In the genomic region with DNA sequence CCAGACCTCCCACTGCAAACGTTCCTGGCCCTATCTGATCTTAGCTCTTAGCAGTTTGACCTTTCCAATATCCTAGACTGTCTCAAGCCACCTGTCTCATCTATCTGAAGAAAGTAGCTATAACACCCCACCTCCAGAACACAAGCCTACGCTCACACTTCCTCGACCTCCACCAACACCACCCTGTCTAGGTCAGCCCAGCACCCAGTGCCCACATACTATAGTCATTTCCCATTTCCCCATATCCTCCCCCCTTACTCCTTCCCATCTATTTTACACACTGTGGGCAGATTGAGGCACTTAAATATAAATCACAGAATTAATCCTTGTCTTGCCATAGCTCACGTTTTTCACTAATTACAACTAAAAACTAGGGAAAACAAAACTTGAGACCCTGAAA, we compare ENCODE assay signal across 18 mouse cellular contexts.
"Had no signal": no experiment of that assay in that cellular context is flagged by ENCODE, and none has a peak within 500 bp of the region (broad histone marks: within the 10 kb centered on the region; RNA-seq: fewer than 3 reads in every experiment).

No protein-coding gene starts in this region.

- ATAC-seq: liver, postnatal 0 days; lung, postnatal 0 days; midbrain, embryonic 13.5 days; midbrain, embryonic 15.5 days had no signal

- DNase-seq: liver, postnatal 0 days; lung, adult 2 months; lung, postnatal 14 days; lung, postnatal 36 days; right cerebral cortex, postnatal 14 days; thymus, adult 2 months; thymus, postnatal 25 days; thymus, postnatal 4 days had no signal

- H3K4me1 ChIP-seq: lung, embryonic 15.5 days; megakaryocyte, embryonic 14.5 days; midbrain, embryonic 13.5 days; midbrain, embryonic 15.5 days; neural tube, embryonic 12.5 days; stomach, embryonic 15.5 days had no signal

- H3K4me3 ChIP-seq: lung, embryonic 15.5 days; megakaryocyte, embryonic 14.5 days; midbrain, embryonic 13.5 days; midbrain, embryonic 15.5 days; neural tube, embryonic 12.5 days; stomach, embryonic 15.5 days had no signal

- H3K4me2 ChIP-seq: lung, embryonic 15.5 days; midbrain, embryonic 11.5 days; midbrain, embryonic 13.5 days; midbrain, embryonic 15.5 days; neural tube, embryonic 12.5 days; stomach, embryonic 15.5 days had no signal

- H3K27me3 ChIP-seq: lung, embryonic 15.5 days; midbrain, embryonic 13.5 days; midbrain, embryonic 15.5 days; neural tube, embryonic 12.5 days; stomach, embryonic 15.5 days had no signal

- H3K27ac ChIP-seq: lung, embryonic 15.5 days; macrophage; midbrain, embryonic 13.5 days; midbrain, embryonic 15.5 days; neural tube, embryonic 12.5 days; stomach, embryonic 15.5 days; stomach, postnatal 0 days had no signal

- H3K9me3 ChIP-seq: lung, embryonic 15.5 days; megakaryocyte, embryonic 14.5 days; midbrain, embryonic 13.5 days; midbrain, embryonic 15.5 days; neural tube, embryonic 12.5 days; stomach, embryonic 15.5 days had no signal

- H3K9ac ChIP-seq: liver, postnatal 0 days; lung, embryonic 15.5 days; midbrain, embryonic 13.5 days; midbrain, embryonic 15.5 days; neural tube, embryonic 12.5 days; stomach, embryonic 15.5 days had no signal

- H3K36me3 ChIP-seq: lung, embryonic 15.5 days; neural tube, embryonic 12.5 days; stomach, embryonic 15.5 days had no signal
